Mouse (Mus musculus) heart, embryonic 12.5 days (tissue): ENCODE results near the gene Cryz. TPM values are rescaled to one million over a fixed set of nuclear protein-coding genes. Genes with fewer than 3 reads are reported as not detected.
"Not testable (repeated sequence)": the region's sequence is repeated elsewhere in the genome, so short reads cannot be mapped to it uniquely, and the experiment has no call there.

Source experiments
- ATAC-seq: fragments of 200-750 bp; cut with Nextera tagmentation; 2 replicates; pipeline ENCODE4 v1.8.0; 2017; ENCODE audit warnings: moderate TSS enrichment, moderate library complexity; ENCODE audit not compliant: insufficient number of reproducible peaks, low FRiP score
- H3K27ac ChIP-seq: fragments of 300-500 bp; sonication (generic); 2 replicates; pipeline ENCODE4 v1.5.1; 2016; ENCODE audit warnings: mild to moderate bottlenecking, moderate library complexity; ENCODE audit not compliant: poor library complexity, severe bottlenecking
- H3K27me3 ChIP-seq: fragments of 300-500 bp; sonication (generic); replicated peaks from 2 replicates; pipeline ENCODE4 v1.6.1; 2016; ENCODE audit warnings: mild to moderate bottlenecking, moderate library complexity
- H3K36me3 ChIP-seq: fragments of 300-500 bp; sonication (generic); 2 replicates; pipeline ENCODE4 v1.6.1; 2016; ENCODE audit warnings: mild to moderate bottlenecking, moderate library complexity
- H3K4me1 ChIP-seq: fragments of 300-500 bp; sonication (generic); replicated peaks from 2 replicates; pipeline ENCODE4 v1.6.1; 2016; ENCODE audit warnings: mild to moderate bottlenecking
- H3K4me2 ChIP-seq: fragments of 300-500 bp; sonication (generic); 2 replicates; pipeline ENCODE4 v1.6.1; 2016; ENCODE audit warnings: mild to moderate bottlenecking, moderate library complexity
- H3K4me3 ChIP-seq: fragments of 300-500 bp; sonication (generic); 2 replicates; pipeline ENCODE4 v1.5.1; 2016; ENCODE audit warnings: mild to moderate bottlenecking
- H3K9ac ChIP-seq: fragments of 300-500 bp; sonication (generic); 2 replicates; pipeline ENCODE4 v1.6.1; 2016; ENCODE audit warnings: mild to moderate bottlenecking, moderate library complexity
- H3K9me3 ChIP-seq: fragments of 300-500 bp; sonication (generic); replicated peaks from 2 replicates; pipeline ENCODE4 v1.6.1; 2016; ENCODE audit warnings: mild to moderate bottlenecking, moderate library complexity
- WGBS: fragments of 180-500 bp; shearing (Covaris S2); methylation state at CpG from one replicate; pipeline ENCODE4 v1.1.7; 2016; 5-methylcytosine and 5-hydroxymethylcytosine counted together
- polyA plus RNA-seq: library from polyadenylated mRNA; unstranded; fragments of >200 nt; fragmentation: Nextera tagmentation; extraction: Ambion mirVana; gene quantifications from 2 replicates; pipeline ENCODE4 v1.2.1, GENCODE M21; 2016

The Cryz gene
- polyA plus RNA-seq, 1 experiment from 2014 or later: 12.1 TPM

DNA sequence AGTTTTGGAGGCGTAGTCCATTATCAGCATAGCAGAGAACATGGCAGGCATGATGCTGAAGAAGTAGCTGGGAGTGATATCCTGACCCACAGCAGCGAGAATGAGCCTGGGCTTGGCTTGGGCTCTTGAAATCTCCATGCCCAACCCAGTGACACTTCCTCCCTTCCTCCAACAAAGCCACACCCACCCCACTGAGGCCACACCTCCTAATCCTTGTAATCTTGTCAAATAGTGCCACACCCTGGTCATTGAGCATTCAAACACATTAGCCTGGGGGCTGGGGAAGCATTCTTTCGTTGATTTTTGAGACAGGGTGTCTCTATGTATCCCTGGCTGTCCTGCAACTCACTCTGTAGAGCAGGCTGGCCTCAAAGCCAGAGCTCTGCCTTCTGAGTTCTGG lies 15.4 kb downstream of the Cryz start:
- no peaks in the 10 kb centered on the region for H3K9me3 ChIP-seq
- H3K27me3 ChIP-seq: no peaks in the 10 kb centered on the region
- no peak overlapping the region for H3K27ac ChIP-seq
- ATAC-seq: no peak
- no peak overlapping the region for H3K4me2 ChIP-seq
- H3K36me3 ChIP-seq: peaks cover 36% of the 10 kb centered on the region
- WGBS: 76% methylated on average over 3 of the region's 3 CpGs
- no peaks in the 10 kb centered on the region for H3K4me1 ChIP-seq
- no peak overlapping the region for H3K9ac ChIP-seq
- no peak overlapping the region for H3K4me3 ChIP-seq

DNA sequence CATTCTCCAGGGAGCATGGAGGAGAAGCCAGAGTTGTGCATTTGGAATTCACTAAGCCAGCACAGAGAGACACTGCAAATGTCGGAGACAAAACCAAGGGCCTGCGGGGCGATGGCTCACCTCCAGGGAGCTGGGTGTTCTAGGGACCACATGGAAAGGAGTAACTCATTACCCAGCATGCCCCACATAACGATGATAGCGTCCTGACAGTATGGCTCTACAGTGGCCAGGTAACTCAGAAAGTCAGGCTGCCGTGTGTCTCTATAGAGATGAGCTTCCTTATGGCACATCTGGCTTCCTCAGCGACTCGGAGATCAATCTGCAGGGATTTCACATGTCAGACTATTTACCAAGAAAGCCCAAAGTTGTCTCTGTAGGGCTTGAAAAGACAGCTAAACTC lies 18.3 kb downstream of the Cryz start:
- no peaks in the 10 kb centered on the region for H3K27me3 ChIP-seq
- no peaks in the 10 kb centered on the region for H3K4me1 ChIP-seq
- H3K9me3 ChIP-seq: no peaks in the 10 kb centered on the region
- H3K36me3 ChIP-seq: peaks cover 33% of the 10 kb centered on the region; the same call in 1 of the 2 replicates
- no peak for ATAC-seq
- WGBS: 88% methylated on average over 8 of the region's 8 CpGs
- no peak overlapping the region for H3K4me2 ChIP-seq
- H3K27ac ChIP-seq: no peak overlapping the region
- no peak overlapping the region for H3K4me3 ChIP-seq
- no peak overlapping the region for H3K9ac ChIP-seq

DNA sequence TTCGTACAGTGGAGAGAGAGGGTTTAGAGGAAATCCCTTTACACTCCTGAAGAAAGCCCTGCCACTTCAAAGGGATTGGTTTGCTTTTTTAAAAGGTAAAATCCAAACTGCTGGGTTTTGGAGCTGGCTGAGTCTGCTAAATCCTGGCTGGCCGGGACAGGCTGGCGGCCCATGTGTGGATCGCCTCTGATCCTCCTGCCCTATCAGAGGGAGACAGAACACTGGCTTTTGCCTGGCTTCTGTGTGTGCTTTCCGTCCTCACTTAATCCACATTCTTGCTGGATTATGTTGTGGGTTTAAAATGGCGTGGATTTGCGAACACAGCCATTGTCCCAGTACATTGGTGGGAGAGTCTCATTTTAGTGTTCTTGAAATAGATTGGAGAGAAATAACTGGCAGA lies 18.8 kb downstream of the Cryz start:
- H3K9me3 ChIP-seq: no peaks in the 10 kb centered on the region
- H3K4me3 ChIP-seq: no peak overlapping the region
- no peaks in the 10 kb centered on the region for H3K27me3 ChIP-seq
- no peak overlapping the region for H3K9ac ChIP-seq
- no peaks in the 10 kb centered on the region for H3K4me1 ChIP-seq
- H3K27ac ChIP-seq: no peak overlapping the region
- peaks cover 33% of the 10 kb centered on the region; the same call in 1 of the 2 replicates for H3K36me3 ChIP-seq
- no peak overlapping the region for H3K4me2 ChIP-seq
- no peak for ATAC-seq
- WGBS: 84% methylated on average over 7 of the region's 7 CpGs

DNA sequence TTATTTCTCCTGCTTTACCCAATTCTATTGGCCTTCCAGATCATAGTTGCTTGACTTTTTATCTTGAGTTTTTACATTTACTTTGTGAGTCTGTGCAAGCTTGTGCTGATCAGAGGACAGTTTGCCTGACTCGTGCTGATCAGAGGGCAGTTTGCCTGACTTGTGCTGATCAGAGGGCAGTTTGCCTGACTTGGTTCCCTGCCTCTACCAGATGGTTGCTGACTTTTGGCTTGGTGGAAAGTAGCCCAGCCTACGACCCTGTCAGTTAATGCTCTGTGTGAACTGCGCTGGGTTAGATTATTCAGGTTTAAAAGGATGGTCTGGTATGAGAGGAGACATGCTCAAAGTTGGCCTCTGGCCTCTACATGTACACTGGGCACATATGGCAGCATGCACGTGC lies 19.6 kb downstream of the Cryz start:
- peaks cover 30% of the 10 kb centered on the region; the same call in 1 of the 2 replicates for H3K36me3 ChIP-seq
- WGBS: 79% methylated on average over 4 of the region's 4 CpGs
- no peak overlapping the region for H3K4me3 ChIP-seq
- H3K9ac ChIP-seq: no peak overlapping the region
- no peak for ATAC-seq
- no peak overlapping the region for H3K4me2 ChIP-seq
- H3K27ac ChIP-seq: no peak overlapping the region
- no peaks in the 10 kb centered on the region for H3K27me3 ChIP-seq
- H3K9me3 ChIP-seq: no peaks in the 10 kb centered on the region
- H3K4me1 ChIP-seq: no peaks in the 10 kb centered on the region

DNA sequence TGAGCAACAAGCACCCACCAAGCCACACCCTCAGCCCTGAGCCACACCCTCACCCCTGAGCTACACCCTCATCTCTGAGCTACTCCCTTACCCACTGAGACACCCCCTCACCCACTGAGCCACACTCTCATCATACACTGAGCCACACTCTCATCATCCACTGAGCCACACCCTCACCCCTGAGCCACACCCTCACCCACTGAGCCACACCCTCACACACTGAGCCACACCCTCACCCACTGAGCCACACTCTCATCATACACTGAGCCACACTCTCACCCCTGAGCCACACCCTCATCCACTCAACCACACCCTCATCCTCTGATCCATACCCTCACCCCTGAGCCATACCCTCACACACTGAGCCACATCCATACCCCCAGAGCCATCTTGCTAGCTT lies 31.8 kb downstream of the Cryz start:
- Histone ChIP-seq H3K9me3 (no peaks in the 10 kb centered on the region), H3K4me2 (no peak overlapping the region)
- peak; percentile 59 for ATAC-seq

DNA sequence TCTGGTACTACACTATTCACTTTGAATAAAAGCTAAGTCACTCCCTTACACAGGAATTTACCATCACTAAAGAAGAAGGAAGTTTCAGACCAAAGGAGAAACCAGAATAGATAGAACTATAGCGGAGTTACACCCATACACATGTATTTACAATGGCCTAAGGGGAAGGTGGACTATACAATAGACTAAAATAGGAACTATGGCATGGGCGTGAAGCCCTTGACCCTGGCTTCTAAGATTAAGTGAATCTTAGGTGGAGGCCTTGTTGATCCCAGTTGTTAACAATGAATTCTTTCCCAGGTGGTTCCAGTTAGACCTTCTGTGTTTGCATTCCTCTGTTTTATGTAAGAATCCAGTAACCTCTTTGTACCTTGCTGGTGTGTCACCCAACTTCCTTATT lies 34.8 kb downstream of the Cryz start:
- H3K4me2 ChIP-seq, H3K9ac ChIP-seq, H3K27me3 ChIP-seq, H3K9me3 ChIP-seq, ATAC-seq, H3K4me1 ChIP-seq, H3K27ac ChIP-seq, H3K36me3 ChIP-seq, H3K4me3 ChIP-seq: not testable (repeated sequence)
- 76% methylated on average over 2 of the region's 2 CpGs for WGBS

More for the DNA sequence above, 31.8 kb downstream of the Cryz start:
- H3K4me1 ChIP-seq: no peaks in the 10 kb centered on the region
- no peak overlapping the region for H3K4me3 ChIP-seq
- H3K27me3 ChIP-seq: no peaks in the 10 kb centered on the region
- no peaks in the 10 kb centered on the region for H3K36me3 ChIP-seq
- H3K9ac ChIP-seq: no peak overlapping the region
- no peak overlapping the region for H3K27ac ChIP-seq

DNA sequence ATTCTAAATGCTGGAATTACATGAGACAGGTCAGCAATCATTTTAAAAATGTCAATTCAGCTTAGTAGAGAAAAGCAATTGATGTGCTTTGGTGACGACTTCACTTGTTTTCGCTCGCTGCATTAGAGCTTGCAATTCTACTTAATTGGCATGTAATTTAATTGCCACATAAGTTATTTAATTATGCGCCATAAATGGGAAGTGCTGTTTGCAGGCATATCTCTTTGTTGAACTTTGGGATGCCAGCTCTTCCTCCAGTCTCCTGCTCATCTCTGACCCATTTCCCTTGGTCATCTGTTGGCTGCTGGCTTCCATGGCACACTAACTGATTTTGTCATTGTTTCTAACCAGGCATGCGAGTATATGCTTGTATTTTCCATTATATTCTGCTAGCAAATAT lies 36.6 kb downstream of the Cryz start:
- ATAC-seq: no peak
- H3K27me3 ChIP-seq: no peaks in the 10 kb centered on the region
- 86% methylated on average over 5 of the region's 5 CpGs for WGBS
- H3K4me1 ChIP-seq: no peaks in the 10 kb centered on the region
- H3K27ac ChIP-seq: no peak overlapping the region
- H3K9ac ChIP-seq: no peak overlapping the region
- H3K9me3 ChIP-seq: no peaks in the 10 kb centered on the region
- no peak overlapping the region for H3K4me3 ChIP-seq
- H3K4me2 ChIP-seq: no peak overlapping the region
- no peaks in the 10 kb centered on the region for H3K36me3 ChIP-seq

DNA sequence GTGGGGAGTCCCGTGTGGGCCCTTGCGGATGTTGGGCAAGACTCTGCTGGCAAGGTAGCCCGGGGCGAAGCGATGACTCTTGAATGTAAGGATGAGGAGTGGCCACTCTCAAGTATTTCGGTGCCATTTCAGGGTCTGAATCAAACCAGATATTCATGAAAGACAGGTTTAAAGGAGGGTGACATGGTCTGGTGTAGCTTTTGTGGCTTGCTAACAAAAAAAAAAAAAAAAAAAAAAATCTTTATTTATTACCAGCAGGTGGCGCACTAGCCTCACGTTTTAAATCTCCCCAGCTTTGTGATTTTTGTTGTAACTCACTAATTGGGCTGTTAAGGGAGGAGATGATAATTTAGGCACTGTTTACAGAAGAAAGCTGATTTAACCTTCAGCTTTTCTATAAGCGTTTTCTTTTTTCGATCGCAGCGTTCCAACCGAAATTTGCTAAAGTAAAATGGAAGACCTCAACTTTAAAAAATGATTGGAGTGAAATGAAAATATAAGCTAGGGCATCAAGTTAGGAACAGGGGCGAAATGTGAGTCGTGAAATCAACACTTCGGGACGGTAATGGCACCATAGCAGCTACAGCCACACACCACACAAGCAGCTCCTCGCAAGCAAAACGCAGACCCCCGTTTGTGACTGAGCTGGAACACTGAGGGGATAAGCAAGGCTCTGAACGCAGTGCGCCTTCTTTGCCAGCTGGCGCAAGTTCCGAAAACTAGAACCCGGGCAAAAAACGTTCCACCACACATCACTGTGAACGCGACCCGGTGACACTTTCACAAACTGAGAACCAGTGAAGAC lies 50.3 kb downstream of the Cryz start:
- Histone ChIP-seq H3K4me2 (peak overlapping the region; percentile 59), H3K9ac (no peak overlapping the region)

DNA sequence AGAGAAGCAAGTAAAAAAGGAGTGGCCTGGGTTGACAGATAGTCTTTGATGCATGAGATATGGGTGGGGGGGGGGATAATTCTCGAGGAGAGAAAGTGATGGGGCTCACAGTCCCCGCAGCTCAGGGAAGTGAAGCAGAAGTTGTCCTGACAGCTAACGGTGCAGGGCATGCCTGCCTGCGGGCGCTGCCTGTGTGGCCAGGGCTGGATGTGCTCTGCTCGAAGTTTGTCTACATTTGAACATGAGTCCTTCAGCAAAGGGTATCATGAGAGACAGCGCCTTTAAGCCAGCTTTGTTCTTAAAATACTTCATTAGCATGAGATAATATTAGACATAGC lies 50.9 kb downstream of the Cryz start:
- Histone ChIP-seq H3K4me1 (no peaks in the 10 kb centered on the region), H3K4me2 (peak overlapping the region; percentile 59), H3K4me3 (peak overlapping the region; percentile 24), H3K27ac (no peak overlapping the region), H3K36me3 (no peaks in the 10 kb centered on the region), H3K9me3 (no peaks in the 10 kb centered on the region), H3K9ac (no peak overlapping the region), H3K27me3 (peaks cover 33% of the 10 kb centered on the region)
- ATAC-seq: no peak
- WGBS: 55% methylated on average over 7 of the region's 7 CpGs

More for the DNA sequence above, 50.3 kb downstream of the Cryz start:
- Histone ChIP-seq H3K4me3 (peak overlapping the region; percentile 24), H3K27me3 (peaks cover 27% of the 10 kb centered on the region), H3K9me3 (no peaks in the 10 kb centered on the region), H3K36me3 (no peaks in the 10 kb centered on the region), H3K27ac (no peak overlapping the region), H3K4me1 (no peaks in the 10 kb centered on the region)
- 48% methylated on average over 29 of the region's 29 CpGs for WGBS
- no peak for ATAC-seq

DNA sequence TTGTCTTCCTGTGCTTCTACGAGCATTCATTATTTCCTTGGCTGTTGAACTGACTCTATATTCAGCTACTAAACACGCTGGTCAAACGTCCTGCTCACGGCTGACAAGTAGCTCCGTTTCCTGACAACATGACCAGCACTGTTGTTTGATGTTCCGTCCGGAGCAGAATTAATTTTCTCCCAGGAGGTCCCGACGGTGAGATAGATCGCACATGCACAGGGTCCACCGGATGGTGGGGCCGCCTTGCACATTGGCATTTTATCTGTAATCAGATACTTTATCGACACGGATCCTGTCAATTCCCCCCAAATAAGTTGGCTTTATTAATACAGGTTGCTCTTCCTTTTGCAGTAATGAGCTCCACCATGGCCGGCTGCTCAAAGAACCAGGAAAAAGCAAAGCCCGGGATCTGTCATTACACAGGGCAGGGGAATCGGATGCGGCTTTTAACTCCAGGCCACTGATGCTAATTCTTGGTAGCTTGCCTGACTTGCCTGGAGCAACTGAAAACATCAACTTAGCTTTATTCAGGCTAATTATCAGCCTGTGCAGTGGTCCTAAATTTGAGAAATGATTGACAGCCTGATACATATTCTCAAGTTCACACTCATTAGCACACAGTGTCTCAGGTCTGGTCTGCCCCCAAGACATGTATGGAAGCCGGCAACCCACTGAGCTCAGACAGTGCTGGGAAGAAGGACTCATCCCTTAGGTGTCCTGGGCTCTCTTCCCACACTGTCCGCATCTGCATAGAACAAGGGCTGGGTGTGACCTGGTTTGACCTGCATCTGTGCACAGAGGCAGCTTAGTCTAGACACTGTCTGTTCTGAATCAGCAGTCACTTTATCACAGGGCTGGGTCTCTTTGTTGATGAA lies 53.1 kb downstream of the Cryz start:
- ATAC-seq: no peak
- H3K9me3 ChIP-seq: no peaks in the 10 kb centered on the region
- H3K4me1 ChIP-seq: peaks cover 5% of the 10 kb centered on the region; the same call in 1 of the 2 replicates
- no peaks in the 10 kb centered on the region for H3K36me3 ChIP-seq
- 75% methylated on average over 20 of the region's 20 CpGs for WGBS
- no peak overlapping the region for H3K4me3 ChIP-seq
- H3K27ac ChIP-seq: no peak overlapping the region
- H3K4me2 ChIP-seq: no peak overlapping the region
- H3K9ac ChIP-seq: no peak overlapping the region
- peaks cover 43% of the 10 kb centered on the region for H3K27me3 ChIP-seq

DNA sequence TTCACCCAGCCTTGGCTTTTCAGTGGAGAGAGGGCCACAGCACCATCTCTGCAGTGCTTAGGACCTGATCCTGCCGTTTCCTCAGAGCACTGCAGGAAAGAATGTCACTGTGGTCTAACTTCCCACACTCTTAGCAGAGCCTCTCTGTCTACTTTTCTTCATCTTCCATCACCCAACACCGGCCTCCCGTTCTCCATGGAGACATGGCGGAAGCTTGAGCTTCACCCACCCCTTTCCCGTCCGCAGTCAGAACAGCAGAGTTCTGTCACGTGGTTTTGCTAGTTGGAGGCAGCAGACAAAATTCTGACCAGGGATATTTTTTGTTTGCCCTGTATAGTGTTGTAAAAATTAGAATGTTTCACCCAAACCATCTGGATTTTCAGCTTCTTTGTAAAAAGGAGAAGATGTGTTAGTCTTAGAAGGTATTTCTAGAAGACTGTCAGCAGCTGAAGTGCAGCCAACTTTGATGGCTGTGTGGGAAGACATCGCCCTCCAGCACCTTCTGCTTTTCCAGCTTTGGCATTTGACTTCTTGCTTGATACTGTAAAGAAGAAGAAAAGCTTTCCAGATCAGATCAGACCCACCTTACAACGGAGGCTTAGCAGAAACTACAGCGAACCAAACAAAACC lies 54.8 kb downstream of the Cryz start:
- Histone ChIP-seq H3K27me3 (peaks cover 47% of the 10 kb centered on the region), H3K4me1 (peaks cover 10% of the 10 kb centered on the region; the same call in 1 of the 2 replicates), H3K4me3 (no peak overlapping the region), H3K36me3 (no peaks in the 10 kb centered on the region), H3K4me2 (no peak overlapping the region), H3K9ac (no peak overlapping the region), H3K27ac (no peak overlapping the region), H3K9me3 (no peaks in the 10 kb centered on the region)
- 72% methylated on average over 10 of the region's 10 CpGs for WGBS
- no peak for ATAC-seq
